Mouse (Mus musculus): ENCODE results near the gene Nanos3. TPM values are rescaled to one million over a fixed set of nuclear protein-coding genes. Genes with fewer than 3 reads are reported as not detected.

Gene Nanos3
- polyA plus RNA-seq, 1 experiment from 2014 or later, result 3.3 TPM

DNA sequence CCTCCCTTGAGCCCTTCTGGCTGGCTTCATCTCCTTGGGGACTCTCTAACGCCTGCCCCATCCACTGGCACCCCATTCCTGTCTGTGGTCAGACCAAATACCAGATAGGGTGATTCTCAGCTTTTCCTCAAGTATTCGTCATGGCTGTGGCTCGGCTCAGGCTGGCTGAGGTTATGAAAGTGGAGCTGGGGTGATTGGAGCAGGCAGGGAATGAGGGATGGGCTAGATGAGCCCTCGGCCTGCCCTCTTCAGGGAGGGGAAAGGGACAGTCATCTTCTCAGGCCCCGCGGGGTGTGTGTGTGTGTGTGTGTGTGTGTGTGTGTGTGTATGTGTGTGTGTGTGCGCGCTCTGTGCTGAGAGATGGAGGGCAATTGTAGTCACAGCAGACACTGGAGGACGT is 59.4 kb downstream of the Nanos3 start, which contains the start of gene Podnl1:
Podnl1 (plus strand) TSS at position 334 of the 400 bp plus-strand sequence.
- H3K4me1 ChIP-seq (replicated peaks), result peaks cover 23% of the 10 kb centered on the region
- H3K27me3 ChIP-seq, result no peaks in the 10 kb centered on the region; the same call in 1 of the 2 replicates
- H3K4me2 ChIP-seq, result no peak within 1 kb of the TSS
- H3K9me3 ChIP-seq, result no peaks in the 10 kb centered on the region
- WGBS, result 68% methylated on average over 9 of the region's 9 CpGs
- peak within 1 kb of the TSS; percentile 50; the same call in 1 of the 2 replicates for H3K27ac ChIP-seq
- no peaks in the 10 kb centered on the region for H3K36me3 ChIP-seq
- H3K9ac ChIP-seq (replicated peaks), result no peak within 1 kb of the TSS
- no peak within 1 kb of the TSS for H3K4me3 ChIP-seq (replicated peaks)
- no peak for ATAC-seq (ENCODE audit: insufficient number of reproducible peaks, insufficient read depth, low FRiP score, low TSS enrichment, low read depth)

MicroRNAs within 50 kb of the gene (microRNA counts, 519-probe panel; counts per million panel counts)
- microRNA mmu-miR-181c (3,021 counts per million, percentile 15 among the panel's probes with 10 or more counts), microRNA mmu-miR-23a (6,773 counts per million, percentile 82 among the panel's probes with 10 or more counts), microRNA mmu-miR-27a (7,993 counts per million, percentile 89 among the panel's probes with 10 or more counts)

Small RNA genes lying within 50 kb of the gene (microRNA-seq; reads per million reads assigned to microRNA genes)
- not detected for gene Gm25110
- gene Mir181c, result 6,849 reads per million, percentile 92 among the genes with 10 or more reads in this experiment
- 6,917 reads per million, percentile 92 among the genes with 10 or more reads in this experiment for gene Mir181d
- gene Mir23a, result 11,831 reads per million, percentile 96 among the genes with 10 or more reads in this experiment
- gene Mir24-2, result not detected
- gene Mir27a, result 248 reads per million, percentile 62 among the genes with 10 or more reads in this experiment
- gene Mir3074-2, result not detected

Other genes with a start within 250 kb of the Nanos3 start
- gene Gm10644, start 230.0 kb downstream of the Nanos3 start, polyA plus RNA-seq (2016; fragmentation: Nextera tagmentation; extraction: Ambion mirVana), result 0.40 and 0.63 TPM in 2 replicates
- gene Asf1b, start 229.7 kb downstream of the Nanos3 start, polyA plus RNA-seq (2016; fragmentation: Nextera tagmentation; extraction: Ambion mirVana), result 52.2 and 54.3 TPM in 2 replicates
- gene Prkaca, start 212.2 kb downstream of the Nanos3 start, polyA plus RNA-seq (2016; fragmentation: Nextera tagmentation; extraction: Ambion mirVana), result 186 and 196 TPM in 2 replicates
- gene Samd1, start 187.5 kb downstream of the Nanos3 start, polyA plus RNA-seq (2016; fragmentation: Nextera tagmentation; extraction: Ambion mirVana), result 13.0 and 14.4 TPM in 2 replicates
- gene 1700067K01Rik, start 183.7 kb downstream of the Nanos3 start, polyA plus RNA-seq (2016; fragmentation: Nextera tagmentation; extraction: Ambion mirVana), result 0.73 and 1.6 TPM in 2 replicates
- 0.64 TPM in 1 of 2 replicates, not detected in the other for gene 2210011C24Rik, start 173.0 kb downstream of the Nanos3 start, polyA plus RNA-seq (2016; fragmentation: Nextera tagmentation; extraction: Ambion mirVana)
- gene Palm3, start 163.7 kb downstream of the Nanos3 start, polyA plus RNA-seq (2016; fragmentation: Nextera tagmentation; extraction: Ambion mirVana), result 4.7 and 6.7 TPM in 2 replicates
- 0.61 and 0.68 TPM in 2 replicates for gene Il27ra, start 142.6 kb downstream of the Nanos3 start, polyA plus RNA-seq (2016; fragmentation: Nextera tagmentation; extraction: Ambion mirVana)
- gene Rln3, start 140.2 kb downstream of the Nanos3 start, polyA plus RNA-seq (2016; fragmentation: Nextera tagmentation; extraction: Ambion mirVana), result not detected in 2 replicates
- gene Gm10643, start 120.1 kb downstream of the Nanos3 start, polyA plus RNA-seq (2016; fragmentation: Nextera tagmentation; extraction: Ambion mirVana), result 1.5 and 1.9 TPM in 2 replicates
- 10.1 and 11.1 TPM in 2 replicates for gene Rfx1, start 118.4 kb downstream of the Nanos3 start, polyA plus RNA-seq (2016; fragmentation: Nextera tagmentation; extraction: Ambion mirVana)
- gene Dcaf15, start 80.4 kb downstream of the Nanos3 start, polyA plus RNA-seq (2016; fragmentation: Nextera tagmentation; extraction: Ambion mirVana), result 16.3 and 17.0 TPM in 2 replicates
- gene Podnl1, start 59.2 kb downstream of the Nanos3 start, polyA plus RNA-seq (2016; fragmentation: Nextera tagmentation; extraction: Ambion mirVana), result 0.83 and 1.1 TPM in 2 replicates
- gene Cc2d1a, start 37.3 kb downstream of the Nanos3 start, polyA plus RNA-seq (2016; fragmentation: Nextera tagmentation; extraction: Ambion mirVana), result 26.2 and 28.7 TPM in 2 replicates
- gene 4930432K21Rik, start 37.2 kb downstream of the Nanos3 start, polyA plus RNA-seq (2016; fragmentation: Nextera tagmentation; extraction: Ambion mirVana), result 1.6 TPM in 2 replicates
- 33.1 and 34.3 TPM in 2 replicates for gene Zswim4, start 51.8 kb upstream of the Nanos3 start, polyA plus RNA-seq (2016; fragmentation: Nextera tagmentation; extraction: Ambion mirVana)
- 338 and 352 TPM in 2 replicates for gene D8Ertd738e, start 64.5 kb upstream of the Nanos3 start, polyA plus RNA-seq (2016; fragmentation: Nextera tagmentation; extraction: Ambion mirVana)
- gene Mri1, start 72.1 kb upstream of the Nanos3 start, polyA plus RNA-seq (2016; fragmentation: Nextera tagmentation; extraction: Ambion mirVana), result 78.4 and 80.1 TPM in 2 replicates
- gene Ccdc130, start 85.2 kb upstream of the Nanos3 start, polyA plus RNA-seq (2016; fragmentation: Nextera tagmentation; extraction: Ambion mirVana), result 19.0 and 20.3 TPM in 2 replicates
- gene Cacna1a, start 203.2 kb upstream of the Nanos3 start, polyA plus RNA-seq (2016; fragmentation: Nextera tagmentation; extraction: Ambion mirVana), result 8.0 and 11.9 TPM in 2 replicates